Mouse (Mus musculus): ENCODE measurements around the gene Zwilch. TPM values are rescaled to one million over a fixed set of nuclear protein-coding genes. Genes with fewer than 3 reads are reported as not detected.

Zwilch gene
- polyA plus RNA-seq, 1 experiment from 2014 or later, result 16.7 TPM

DNA sequence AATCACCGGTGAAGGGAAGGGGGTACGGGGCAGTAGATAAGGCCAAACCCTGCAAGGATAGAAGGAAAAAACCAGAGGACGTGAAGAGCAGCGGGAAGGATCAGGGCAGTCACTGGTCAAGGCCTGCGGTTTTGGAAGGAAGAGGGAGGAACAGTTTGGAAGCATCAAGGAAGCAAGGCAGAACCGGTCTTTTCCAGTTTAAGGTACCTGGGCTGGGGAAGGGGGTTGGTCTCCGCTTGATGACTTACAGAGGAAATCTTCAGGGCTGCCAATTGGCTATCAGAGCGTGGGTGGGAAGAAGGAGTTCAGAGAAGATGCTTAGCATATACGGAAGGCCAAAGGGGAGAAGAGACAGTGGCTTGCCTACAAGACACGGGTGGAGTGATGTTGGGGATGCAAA is 50.3 kb downstream of the Zwilch start:
- Histone ChIP-seq H3K4me2 (no peak overlapping the region), H3K9me3 (replicated peaks) (no peaks in the 10 kb centered on the region), H3K27ac (no peak overlapping the region), H3K4me1 (no peaks in the 10 kb centered on the region), H3K4me3 (no peak overlapping the region), H3K27me3 (no peaks in the 10 kb centered on the region), H3K9ac (no peak overlapping the region), H3K36me3 (ENCODE audit: poor library complexity, severe bottlenecking) (no peaks in the 10 kb centered on the region)
- WGBS, result 95% methylated on average over 10 of the region's 10 CpGs
- ATAC-seq, result no peak

DNA sequence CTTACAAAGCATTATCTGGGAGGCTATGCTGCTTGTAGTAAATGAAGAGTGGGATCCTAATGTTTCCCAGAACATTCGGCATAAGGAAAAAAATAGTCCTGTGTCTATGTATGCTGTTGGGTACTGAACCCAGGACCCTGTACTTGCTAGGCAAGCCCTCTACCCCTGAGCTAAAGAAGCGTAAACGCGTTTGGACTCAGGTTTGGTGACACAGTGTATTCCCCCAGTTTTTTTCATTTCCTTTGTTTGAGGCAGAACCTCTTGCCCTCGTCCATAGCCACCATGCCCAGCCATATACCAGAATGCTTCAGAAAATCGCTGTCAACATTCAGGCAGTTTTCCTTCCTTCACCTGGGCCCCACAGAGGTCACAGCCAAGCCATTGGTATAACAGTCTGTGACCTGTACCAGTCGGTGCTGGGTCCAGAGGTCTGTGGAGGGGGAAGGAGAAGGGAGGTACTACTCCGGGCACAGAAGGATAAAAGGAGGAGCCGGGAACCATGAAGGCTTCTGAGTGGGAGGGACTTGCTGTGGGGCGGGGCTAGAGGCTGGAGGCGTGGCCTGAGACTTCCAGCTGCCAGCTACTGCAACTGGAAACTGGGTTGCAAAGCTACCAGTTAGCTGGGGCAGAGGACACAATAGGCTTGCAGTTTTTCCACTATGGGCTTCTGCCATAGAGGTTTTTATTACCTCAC is 52.2 kb downstream of the Zwilch start:
- Histone ChIP-seq H3K27me3 (no peaks in the 10 kb centered on the region), H3K9me3 (replicated peaks) (no peaks in the 10 kb centered on the region), H3K4me3 (no peak overlapping the region), H3K9ac (no peak overlapping the region), H3K36me3 (ENCODE audit: poor library complexity, severe bottlenecking) (no peaks in the 10 kb centered on the region), H3K4me2 (no peak overlapping the region), H3K27ac (no peak overlapping the region), H3K4me1 (no peaks in the 10 kb centered on the region)
- WGBS, result 47% methylated on average over 11 of the region's 11 CpGs
- ATAC-seq, result no peak

DNA sequence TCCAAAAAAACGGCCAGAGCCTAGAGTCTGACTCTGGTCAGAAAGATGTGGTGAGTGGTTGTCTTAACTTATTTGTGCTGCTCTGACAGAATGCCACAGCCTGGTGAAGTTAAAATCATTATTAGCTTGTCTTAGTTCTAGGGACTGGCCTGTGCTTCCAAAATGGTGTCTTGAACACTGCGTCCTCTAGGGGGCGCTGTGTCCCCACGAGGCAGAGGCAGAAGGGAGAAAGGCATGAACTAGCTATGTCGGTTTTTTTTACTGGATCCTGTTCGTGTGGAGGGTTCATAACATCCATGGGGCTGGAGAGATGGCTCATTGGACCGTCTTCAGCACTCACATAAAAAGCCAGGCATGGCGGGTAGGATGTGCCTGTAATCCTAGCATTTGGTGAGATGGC is 53.0 kb downstream of the Zwilch start:
- Histone ChIP-seq H3K9ac (no peak overlapping the region), H3K36me3 (ENCODE audit: poor library complexity, severe bottlenecking) (no peaks in the 10 kb centered on the region), H3K4me2 (no peak overlapping the region), H3K4me3 (no peak overlapping the region), H3K9me3 (replicated peaks) (no peaks in the 10 kb centered on the region), H3K27ac (no peak overlapping the region), H3K4me1 (no peaks in the 10 kb centered on the region), H3K27me3 (no peaks in the 10 kb centered on the region)
- 31% methylated on average over 8 of the region's 8 CpGs for WGBS
- ATAC-seq, result no peak

DNA sequence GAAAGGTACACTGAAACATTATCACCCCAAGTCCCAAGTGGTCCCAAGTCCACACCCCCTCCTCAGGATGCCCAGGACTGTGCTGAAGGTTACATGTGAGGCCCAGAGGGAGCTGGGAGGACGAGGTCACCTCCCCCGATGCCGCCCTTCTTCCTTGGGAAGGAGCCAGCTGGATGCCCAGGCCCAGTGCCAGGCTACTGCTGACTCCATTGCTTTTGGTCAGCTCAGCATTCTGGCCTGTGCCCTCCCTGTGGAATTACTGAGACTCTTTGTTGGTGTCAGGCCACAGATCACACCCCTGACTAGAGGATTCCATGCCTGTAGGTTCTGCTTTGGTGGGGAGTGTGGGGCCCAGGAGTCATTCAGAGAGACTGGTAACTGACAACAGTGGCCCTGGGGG is 56.0 kb downstream of the Zwilch start, which contains the start of gene Lctl:
TSS of gene Lctl (plus strand) at position 272 of the 400 bp plus-strand sequence.
- H3K4me2 ChIP-seq, result no peak within 1 kb of the TSS
- no peak within 1 kb of the TSS for H3K27ac ChIP-seq
- H3K4me3 ChIP-seq, result no peak within 1 kb of the TSS
- H3K9ac ChIP-seq, result no peak within 1 kb of the TSS
- H3K36me3 ChIP-seq (ENCODE audit: poor library complexity, severe bottlenecking), result no peaks in the 10 kb centered on the region
- H3K4me1 ChIP-seq, result no peaks in the 10 kb centered on the region
- H3K27me3 ChIP-seq, result no peaks in the 10 kb centered on the region
- H3K9me3 ChIP-seq (replicated peaks), result no peaks in the 10 kb centered on the region
- 76% methylated on average over 3 of the region's 3 CpGs for WGBS
- no peak for ATAC-seq

DNA sequence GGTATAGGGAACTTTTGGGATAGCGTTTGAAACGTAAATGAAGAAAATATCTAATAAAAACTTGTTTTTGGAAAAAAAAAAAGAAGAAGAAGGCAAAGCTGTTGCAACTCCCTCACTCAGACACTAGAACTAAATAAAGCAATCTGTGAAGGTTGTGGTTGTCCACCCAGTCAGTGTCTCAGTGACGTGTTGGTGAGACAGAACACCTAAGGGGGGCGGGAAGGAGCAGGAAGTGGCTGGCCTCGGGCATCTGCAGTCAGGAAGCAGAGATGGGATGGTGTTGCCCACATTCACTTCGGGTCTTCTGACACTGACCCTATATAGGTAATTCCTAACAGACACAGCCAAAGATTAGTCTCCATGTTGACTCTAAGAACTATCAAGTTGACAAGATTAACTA is 57.1 kb downstream of the Zwilch start:
- ATAC-seq, result no peak
- Histone ChIP-seq H3K9me3 (replicated peaks) (no peaks in the 10 kb centered on the region), H3K9ac (no peak overlapping the region), H3K27ac (no peak overlapping the region), H3K36me3 (ENCODE audit: poor library complexity, severe bottlenecking) (no peaks in the 10 kb centered on the region), H3K4me3 (no peak overlapping the region), H3K27me3 (no peaks in the 10 kb centered on the region), H3K4me1 (no peaks in the 10 kb centered on the region), H3K4me2 (no peak overlapping the region)
- 86% methylated on average over 6 of the region's 6 CpGs for WGBS

DNA sequence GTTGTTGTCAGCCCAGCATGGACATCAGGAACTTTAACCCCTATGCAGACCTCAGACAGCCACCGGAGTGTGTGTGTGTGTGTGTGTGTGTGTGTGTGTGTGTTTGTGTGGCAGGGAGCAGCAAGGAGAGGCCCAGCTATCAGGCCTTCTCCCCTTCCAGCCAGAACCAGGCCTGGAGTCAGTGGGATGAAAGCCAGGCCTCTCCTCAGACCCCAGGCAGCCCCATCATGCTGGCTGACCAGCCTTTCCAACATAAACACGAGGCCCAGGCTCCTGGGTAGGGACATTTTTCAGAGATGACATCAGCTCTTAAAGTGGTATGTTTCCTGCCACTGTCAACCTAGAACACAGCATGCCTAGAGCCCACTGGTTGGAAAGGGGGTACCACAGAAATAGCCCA is 58.3 kb downstream of the Zwilch start:
- Histone ChIP-seq H3K36me3 (ENCODE audit: poor library complexity, severe bottlenecking) (no peaks in the 10 kb centered on the region), H3K4me3 (no peak overlapping the region), H3K27ac (no peak overlapping the region), H3K4me1 (no peaks in the 10 kb centered on the region), H3K9me3 (replicated peaks) (no peaks in the 10 kb centered on the region), H3K4me2 (no peak overlapping the region), H3K27me3 (no peaks in the 10 kb centered on the region), H3K9ac (no peak overlapping the region)
- ATAC-seq, result no peak
- WGBS, result 55% methylated on average over 2 of the region's 2 CpGs

DNA sequence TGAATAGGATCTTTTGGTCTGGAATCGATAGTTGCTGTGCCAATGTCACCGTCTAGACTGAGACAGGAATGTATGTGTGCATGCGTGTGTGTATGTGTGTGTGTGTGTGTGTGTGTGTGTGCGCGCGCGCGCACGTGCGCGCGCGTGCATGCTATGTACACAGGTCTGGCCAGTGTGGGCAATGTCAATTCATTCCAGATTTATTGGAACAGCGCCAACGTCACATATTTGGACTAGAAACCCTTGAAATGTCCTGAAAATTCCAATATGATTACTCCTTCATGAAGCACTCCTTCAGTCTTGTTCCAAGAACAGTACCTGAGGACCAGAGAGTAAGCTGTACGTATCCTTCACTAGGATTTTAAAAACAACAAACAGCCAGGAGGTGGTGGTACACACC is 62.4 kb downstream of the Zwilch start:
- WGBS, result 94% methylated on average over 16 of the region's 16 CpGs
- no peak overlapping the region for H3K4me3 ChIP-seq
- no peak overlapping the region for H3K9ac ChIP-seq
- no peaks in the 10 kb centered on the region for H3K36me3 ChIP-seq (ENCODE audit: poor library complexity, severe bottlenecking)
- H3K4me2 ChIP-seq, result no peak overlapping the region
- ATAC-seq, result no peak
- H3K27me3 ChIP-seq, result no peaks in the 10 kb centered on the region
- no peak overlapping the region for H3K27ac ChIP-seq
- no peaks in the 10 kb centered on the region for H3K9me3 ChIP-seq (replicated peaks)
- no peaks in the 10 kb centered on the region for H3K4me1 ChIP-seq

DNA sequence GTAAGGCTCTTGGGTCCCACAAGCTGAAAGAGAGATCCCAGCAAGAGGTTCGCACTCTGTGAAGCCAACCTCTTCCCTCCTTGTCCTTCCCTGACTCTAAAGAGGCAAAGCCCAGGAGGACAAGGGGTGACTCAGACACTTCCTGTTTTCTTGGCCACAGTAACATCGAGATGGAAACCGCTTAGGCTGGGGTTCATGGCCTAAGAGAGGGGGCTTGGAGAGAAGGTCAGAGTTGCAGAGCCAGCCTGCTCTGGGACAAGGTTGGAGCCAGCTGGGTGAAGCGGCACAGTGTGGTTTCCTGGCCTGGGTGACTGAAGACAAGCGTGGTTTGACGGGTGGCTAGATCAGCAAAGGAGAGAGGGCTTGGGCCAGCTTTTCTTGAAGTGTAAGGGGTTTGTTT is 67.6 kb downstream of the Zwilch start:
- Histone ChIP-seq H3K4me1 (no peaks in the 10 kb centered on the region), H3K27ac (no peak overlapping the region), H3K27me3 (no peaks in the 10 kb centered on the region), H3K4me3 (no peak overlapping the region), H3K9me3 (replicated peaks) (no peaks in the 10 kb centered on the region), H3K4me2 (no peak overlapping the region), H3K36me3 (ENCODE audit: poor library complexity, severe bottlenecking) (no peaks in the 10 kb centered on the region), H3K9ac (no peak overlapping the region)
- ATAC-seq, result no peak
- 90% methylated on average over 6 of the region's 6 CpGs for WGBS

DNA sequence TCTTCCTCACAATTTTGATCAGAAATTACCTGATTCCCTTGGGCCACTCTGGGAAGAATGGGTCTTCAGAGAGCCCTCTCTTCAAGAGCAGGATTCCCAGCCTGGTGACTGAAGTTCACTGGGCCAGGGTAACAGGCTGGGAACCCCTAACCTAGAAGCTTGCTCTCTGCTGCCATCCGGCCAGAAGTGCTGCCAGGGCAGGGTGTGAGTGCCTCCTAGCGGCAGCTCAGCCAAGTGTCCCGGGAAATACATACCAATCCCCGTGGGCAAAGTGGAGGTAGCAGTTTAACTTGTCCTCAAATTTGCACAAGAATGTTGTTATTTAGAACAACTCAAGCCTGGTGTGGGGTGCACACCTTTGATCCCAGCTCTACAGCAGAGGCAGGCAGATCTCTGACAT is 72.5 kb downstream of the Zwilch start:
- Histone ChIP-seq H3K36me3 (ENCODE audit: poor library complexity, severe bottlenecking) (no peaks in the 10 kb centered on the region), H3K9me3 (replicated peaks) (no peaks in the 10 kb centered on the region), H3K9ac (no peak overlapping the region), H3K4me2 (no peak overlapping the region), H3K4me1 (no peaks in the 10 kb centered on the region), H3K27ac (no peak overlapping the region), H3K27me3 (no peaks in the 10 kb centered on the region), H3K4me3 (no peak overlapping the region)
- under 1% methylated on average over 4 of the region's 4 CpGs for WGBS
- no peak for ATAC-seq

DNA sequence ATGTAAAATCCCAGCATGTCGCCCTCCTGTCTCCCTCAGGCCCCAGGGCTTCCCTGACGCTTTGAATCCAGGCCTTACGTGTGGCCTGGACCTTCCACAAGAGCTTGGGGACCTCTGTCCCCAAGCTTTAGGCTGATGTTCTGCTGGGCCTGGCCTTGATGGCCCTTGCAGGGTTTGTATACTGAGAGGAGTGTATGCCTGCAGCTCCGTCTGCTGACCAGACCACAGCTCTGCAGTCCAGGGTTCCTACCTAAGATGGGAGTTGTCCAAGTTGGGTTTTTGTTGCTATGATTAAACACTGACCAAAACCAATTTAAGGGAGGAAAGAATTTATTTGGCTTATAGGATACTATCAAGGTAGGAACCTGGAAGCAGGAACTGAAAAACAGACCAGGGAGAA is 74.6 kb downstream of the Zwilch start:
- Histone ChIP-seq H3K27me3 (no peaks in the 10 kb centered on the region), H3K9me3 (replicated peaks) (no peaks in the 10 kb centered on the region), H3K27ac (no peak overlapping the region), H3K4me1 (peaks cover 18% of the 10 kb centered on the region), H3K4me3 (no peak overlapping the region), H3K36me3 (ENCODE audit: poor library complexity, severe bottlenecking) (no peaks in the 10 kb centered on the region), H3K4me2 (no peak overlapping the region), H3K9ac (no peak overlapping the region)
- ATAC-seq, result no peak
- 65% methylated on average over 4 of the region's 4 CpGs for WGBS

DNA sequence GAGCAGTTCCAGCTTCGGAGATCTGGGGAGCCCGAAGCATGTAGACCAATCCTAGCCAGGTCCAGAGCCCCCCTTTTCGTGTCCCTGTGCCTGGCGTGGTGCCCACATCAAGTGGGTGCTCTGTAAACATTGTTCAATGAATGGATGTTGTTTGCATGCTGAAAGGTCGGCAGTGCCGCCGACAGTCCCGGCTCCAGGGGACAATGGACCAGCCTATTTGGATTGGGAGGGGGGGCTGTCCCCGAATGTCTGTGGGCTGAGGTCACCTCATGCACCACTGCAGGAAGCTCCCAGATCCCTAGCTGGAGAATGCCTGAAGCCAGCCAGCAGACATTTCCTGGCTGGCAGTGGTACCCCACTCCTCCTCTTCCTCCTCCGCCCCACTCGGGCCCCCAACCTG is 78.8 kb downstream of the Zwilch start:
- no peak overlapping the region for H3K4me3 ChIP-seq
- ATAC-seq, result 0 out of 2 replicates have a peak, but pooled peaks have one; percentile 30

DNA sequence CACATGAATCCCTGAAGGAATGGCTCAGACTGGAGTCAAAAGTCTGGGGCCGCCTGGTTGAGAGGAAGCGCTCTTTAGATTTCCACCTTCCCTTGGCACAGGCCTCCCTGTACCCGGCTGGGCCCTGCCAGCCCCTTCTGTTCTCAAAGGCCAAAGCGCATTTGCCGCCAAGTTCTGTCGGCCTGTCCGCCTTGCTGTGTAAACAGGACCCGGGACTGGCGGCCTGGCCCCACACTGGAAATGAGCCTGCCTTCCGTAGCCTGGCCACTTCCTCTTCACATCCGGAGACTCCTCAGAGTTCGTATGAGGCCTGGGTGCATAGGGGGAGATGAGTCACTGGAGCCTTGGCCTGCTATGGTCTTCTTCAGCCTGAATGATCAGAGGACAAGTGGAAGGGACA is 83.9 kb downstream of the Zwilch start:
- peaks cover 20% of the 10 kb centered on the region for H3K4me1 ChIP-seq
- H3K4me3 ChIP-seq, result no peak overlapping the region
- no peaks in the 10 kb centered on the region for H3K9me3 ChIP-seq (replicated peaks)
- H3K27ac ChIP-seq, result no peak overlapping the region
- ATAC-seq, result no peak
- H3K27me3 ChIP-seq, result peaks cover 19% of the 10 kb centered on the region
- H3K36me3 ChIP-seq (ENCODE audit: poor library complexity, severe bottlenecking), result no peaks in the 10 kb centered on the region
- H3K4me2 ChIP-seq, result no peak overlapping the region
- 72% methylated on average over 12 of the region's 12 CpGs for WGBS
- 0 out of 2 replicates have a peak overlapping the region, but pooled peaks have one; percentile 5 for H3K9ac ChIP-seq

More for the DNA sequence above, 78.8 kb downstream of the Zwilch start:
- Histone ChIP-seq H3K4me2 (0 out of 2 replicates have a peak overlapping the region, but pooled peaks have one; percentile 19), H3K9me3 (replicated peaks) (no peaks in the 10 kb centered on the region), H3K27me3 (no peaks in the 10 kb centered on the region), H3K9ac (no peak overlapping the region), H3K36me3 (ENCODE audit: poor library complexity, severe bottlenecking) (no peaks in the 10 kb centered on the region), H3K4me1 (peaks cover 18% of the 10 kb centered on the region), H3K27ac (0 out of 2 replicates have a peak overlapping the region, but pooled peaks have one; percentile 31)
- WGBS, result 43% methylated on average over 11 of the region's 11 CpGs

DNA sequence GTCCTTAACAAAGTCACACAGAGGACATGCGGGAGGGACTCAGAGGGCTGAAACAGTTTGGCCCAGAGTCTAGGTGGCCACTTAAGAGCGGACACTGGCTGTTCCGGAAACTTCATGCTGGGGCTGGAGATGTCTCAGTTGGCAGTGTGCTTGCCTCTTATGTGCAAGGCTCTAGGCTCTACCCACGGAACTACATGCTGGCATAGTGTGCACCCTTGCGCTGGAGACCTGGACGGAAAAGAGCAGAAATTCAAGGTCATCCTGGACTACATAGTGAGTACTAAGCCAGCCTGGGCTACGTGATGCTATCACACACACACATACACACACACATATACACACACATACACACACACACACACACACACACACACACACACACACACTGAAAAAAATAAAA is 84.6 kb downstream of the Zwilch start:
- Histone ChIP-seq H3K4me3 (no peak overlapping the region), H3K36me3 (ENCODE audit: poor library complexity, severe bottlenecking) (no peaks in the 10 kb centered on the region), H3K9me3 (replicated peaks) (no peaks in the 10 kb centered on the region), H3K9ac (no peak overlapping the region), H3K4me1 (peaks cover 13% of the 10 kb centered on the region), H3K27me3 (peaks cover 25% of the 10 kb centered on the region), H3K27ac (no peak overlapping the region), H3K4me2 (no peak overlapping the region)
- 81% methylated on average over 7 of the region's 7 CpGs for WGBS
- no peak for ATAC-seq
